Mouse (Mus musculus) forebrain, embryonic 15.5 days (tissue): ENCODE results near the gene D3Ertd254e. TPM values are rescaled to one million over a fixed set of nuclear protein-coding genes. Genes with fewer than 3 reads are reported as not detected.
"Not testable (repeated sequence)": the region's sequence is repeated elsewhere in the genome, so short reads cannot be mapped to it uniquely, and the experiment has no call there.

ENCODE experiments used
- ATAC-seq: fragments of 200-750 bp; cut with Nextera tagmentation; replicated peaks from 2 replicates; pipeline ENCODE4 v1.8.0; 2017; ENCODE audit warnings: mild to moderate bottlenecking, moderate TSS enrichment, moderate library complexity
- H3K27ac ChIP-seq: fragments of 300-500 bp; sonication (generic); replicated peaks from 2 replicates; pipeline ENCODE4 v1.5.1; 2015; ENCODE audit warnings: mild to moderate bottlenecking, inconsistent platforms
- H3K27me3 ChIP-seq: fragments of 300-500 bp; sonication (generic); 2 replicates; pipeline ENCODE4 v1.6.1; 2015; ENCODE audit warnings: inconsistent platforms
- H3K36me3 ChIP-seq: fragments of 300-500 bp; sonication (generic); 2 replicates; pipeline ENCODE4 v1.6.1; 2015; ENCODE audit warnings: mild to moderate bottlenecking, inconsistent platforms
- H3K4me1 ChIP-seq: fragments of 300-500 bp; sonication (generic); 2 replicates; pipeline ENCODE4 v1.6.1; 2015; ENCODE audit warnings: inconsistent platforms
- H3K4me2 ChIP-seq: fragments of 300-500 bp; sonication (generic); replicated peaks from 2 replicates; pipeline ENCODE4 v1.6.1; 2015; ENCODE audit warnings: mild to moderate bottlenecking, inconsistent platforms
- H3K4me3 ChIP-seq: fragments of 300-500 bp; sonication (generic); 2 replicates; pipeline ENCODE4 v1.5.1; 2015; ENCODE audit warnings: mild to moderate bottlenecking, inconsistent platforms
- H3K9ac ChIP-seq: fragments of 300-500 bp; sonication (generic); replicated peaks from 2 replicates; pipeline ENCODE4 v1.6.1; 2015; ENCODE audit warnings: mild to moderate bottlenecking, inconsistent platforms
- H3K9me3 ChIP-seq: fragments of 300-500 bp; sonication (generic); 2 replicates; pipeline ENCODE4 v1.6.1; 2016; ENCODE audit warnings: inconsistent platforms
- whole genome bisulfite sequencing: fragments of 180-500 bp; shearing (Covaris S2); methylation state at CpG from one replicate; pipeline ENCODE4 v1.1.7; 2015; ENCODE audit warnings: mixed read lengths; 5-methylcytosine and 5-hydroxymethylcytosine counted together
- polyA plus RNA-seq: library from polyadenylated mRNA; unstranded; fragments of >200 nt; fragmentation: Nextera tagmentation; extraction: Ambion mirVana; gene quantifications from 2 replicates; pipeline ENCODE4 v1.2.1, GENCODE M21; 2015

Gene D3Ertd254e
- polyA plus RNA-seq = 13.6 and 16.6 TPM in 2 replicates

DNA sequence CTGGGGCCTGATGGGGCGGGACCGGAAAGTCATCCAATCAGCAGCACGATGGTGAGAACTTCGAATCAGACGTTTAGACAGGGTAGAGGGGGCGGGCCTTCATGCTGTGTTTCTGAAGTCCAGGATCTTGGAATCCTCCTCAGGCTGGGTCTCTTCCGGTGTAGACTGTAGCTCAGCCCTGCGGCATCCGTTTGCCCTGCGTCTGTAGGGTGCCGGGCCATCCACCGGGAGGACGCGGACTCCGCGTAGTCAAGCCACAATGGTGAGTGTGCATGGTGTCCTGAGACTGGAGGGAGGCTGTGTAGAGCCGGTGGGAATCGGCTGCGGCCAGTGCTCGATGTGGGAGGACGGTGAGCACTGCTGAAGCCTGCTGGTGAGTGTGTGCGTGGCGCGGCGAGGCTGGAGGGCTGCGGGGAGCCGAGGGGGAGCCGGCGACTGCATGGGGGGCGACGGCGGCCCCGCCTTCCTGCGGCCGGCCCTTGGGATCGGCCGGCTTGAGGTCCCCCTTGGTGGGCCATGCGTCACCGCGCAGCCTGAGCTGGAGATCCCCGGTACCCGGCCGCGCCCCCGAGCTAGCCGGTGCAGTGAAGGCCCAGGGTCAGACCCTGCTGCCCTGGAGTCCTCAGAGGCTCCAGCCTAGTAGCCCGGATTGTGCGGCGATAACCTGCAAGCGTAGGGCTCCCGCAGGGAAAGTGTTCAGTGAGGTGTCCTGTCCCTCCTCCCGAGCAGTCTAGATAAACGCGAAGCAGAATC is at the start of gene D3Ertd254e:
Gene D3Ertd254e, plus strand, starts transcription at position 84 of the 753 bp plus-strand sequence.
- peak within 1 kb of the TSS; percentile 94 for H3K27ac ChIP-seq
- peaks cover 28% of the 10 kb centered on the region for H3K4me1 ChIP-seq
- WGBS = 0% methylated on average over 54 of the region's 54 CpGs
- peak within 1 kb of the TSS; percentile 91 for H3K9ac ChIP-seq
- H3K27me3 ChIP-seq = no peaks in the 10 kb centered on the region
- ATAC-seq = peak; percentile 100
- H3K4me3 ChIP-seq = peak within 1 kb of the TSS; percentile 92
- no peaks in the 10 kb centered on the region for H3K36me3 ChIP-seq
- no peaks in the 10 kb centered on the region for H3K9me3 ChIP-seq
- H3K4me2 ChIP-seq = peak within 1 kb of the TSS; percentile 58

- H3K4me2 ChIP-seq = no peak overlapping the region
- no peak overlapping the region for H3K27ac ChIP-seq
- H3K36me3 ChIP-seq = no peaks in the 10 kb centered on the region
- H3K4me3 ChIP-seq = no peak overlapping the region
- H3K4me1 ChIP-seq = no peaks in the 10 kb centered on the region
- WGBS = 72% methylated on average over 4 of the region's 4 CpGs
- no peaks in the 10 kb centered on the region for H3K9me3 ChIP-seq
- no peak for ATAC-seq
- H3K9ac ChIP-seq = no peak overlapping the region
- no peaks in the 10 kb centered on the region for H3K27me3 ChIP-seq
Measured at GRCm38 (mm10) chr3:36116076-36116475, 34.7 kb upstream of the D3Ertd254e start.

DNA sequence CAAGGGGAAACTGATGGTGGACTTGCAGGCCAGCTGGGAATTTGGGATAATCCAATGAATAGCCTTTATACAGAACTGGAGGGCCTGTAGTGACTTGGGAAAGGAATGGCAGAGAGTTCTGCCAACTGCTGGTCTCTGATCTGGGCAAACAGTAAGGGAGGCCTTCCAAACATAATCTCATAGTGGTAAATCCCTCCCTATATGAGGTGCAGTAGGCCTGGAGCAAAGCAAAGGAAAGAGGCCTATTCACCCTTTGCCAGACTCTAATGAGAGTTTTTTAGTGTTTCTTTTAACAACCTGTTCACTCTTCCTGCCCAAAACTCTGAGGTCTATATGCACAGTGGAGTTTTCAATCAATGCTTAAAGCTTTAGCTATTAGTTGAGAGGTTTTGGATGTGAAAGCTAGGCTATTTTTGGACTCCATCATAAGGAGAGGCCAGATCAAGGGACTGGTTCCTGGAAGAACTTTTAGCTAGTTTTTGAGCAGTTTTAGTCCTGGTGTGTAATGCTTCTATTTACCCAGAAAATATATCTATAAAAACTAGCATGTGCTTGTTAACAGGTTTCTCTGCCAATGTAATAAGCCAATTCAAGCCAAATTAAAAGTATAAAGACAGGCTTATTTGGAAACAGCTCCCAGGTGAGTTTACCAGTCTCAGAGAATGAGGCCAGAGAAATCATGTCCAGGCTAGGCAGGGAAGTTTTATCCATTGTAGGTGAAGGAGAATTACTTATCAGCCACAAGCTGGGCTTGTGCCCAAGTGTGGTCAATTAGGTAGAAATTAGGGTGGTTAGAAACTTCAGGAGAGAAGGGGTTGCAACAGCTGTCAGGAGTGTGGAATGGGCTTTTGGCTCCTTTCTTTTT is 30.9 kb upstream of the D3Ertd254e start:
- H3K4me2 ChIP-seq = no peak overlapping the region
- H3K9me3 ChIP-seq = 0 out of 2 replicates have a peak, but pooled peaks cover 5% of the 10 kb centered on the region
- no peaks in the 10 kb centered on the region for H3K36me3 ChIP-seq
- no peaks in the 10 kb centered on the region for H3K4me1 ChIP-seq
- no peak overlapping the region for H3K9ac ChIP-seq
- ATAC-seq = peak; percentile 84
- H3K27me3 ChIP-seq = no peaks in the 10 kb centered on the region
- H3K27ac ChIP-seq = peak overlapping the region; percentile 23; the same call in 1 of the 2 replicates
- no peak overlapping the region for H3K4me3 ChIP-seq

DNA sequence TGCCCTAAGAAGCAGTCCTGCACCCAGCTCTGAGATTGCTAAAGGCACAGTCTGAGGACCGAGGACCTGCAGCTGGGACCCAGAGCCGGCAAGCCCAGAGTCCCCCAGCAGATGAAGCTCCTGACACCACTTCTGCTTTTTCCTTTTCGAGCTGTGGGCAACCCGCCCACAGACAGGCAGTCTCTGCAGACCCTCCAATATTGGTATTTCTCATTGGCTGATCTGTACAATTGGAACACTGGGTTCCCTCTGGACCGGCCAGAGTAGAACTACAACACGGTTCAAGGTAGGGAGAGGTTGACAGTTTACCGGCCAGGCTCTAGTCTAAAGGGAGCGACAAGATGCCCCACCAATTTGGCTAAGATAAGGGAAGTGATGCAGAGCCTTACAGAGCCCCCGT is 24.6 kb upstream of the D3Ertd254e start:
- not testable (repeated sequence) for H3K9me3 ChIP-seq, H3K4me2 ChIP-seq, H3K4me1 ChIP-seq, H3K27ac ChIP-seq, H3K27me3 ChIP-seq, H3K36me3 ChIP-seq, H3K9ac ChIP-seq, ATAC-seq, H3K4me3 ChIP-seq
- WGBS = 92% methylated on average over 9 of the region's 9 CpGs

- H3K4me2 ChIP-seq = no peak overlapping the region
- H3K36me3 ChIP-seq = no peaks in the 10 kb centered on the region
- H3K9ac ChIP-seq = no peak overlapping the region
- H3K27ac ChIP-seq = no peak overlapping the region
- H3K27me3 ChIP-seq = no peaks in the 10 kb centered on the region
- no peaks in the 10 kb centered on the region for H3K9me3 ChIP-seq
- no peak for ATAC-seq
- H3K4me1 ChIP-seq = no peaks in the 10 kb centered on the region
- no peak overlapping the region for H3K4me3 ChIP-seq
Measured at GRCm38 (mm10) chr3:36136152-36136551, 14.7 kb upstream of the D3Ertd254e start.

GRCm38 (mm10) chr3:36137560-36137959 is 13.3 kb upstream of the D3Ertd254e start:
- no peak for ATAC-seq
- WGBS = 56% methylated on average over 2 of the region's 2 CpGs
- H3K4me2 ChIP-seq = no peak overlapping the region
- H3K9me3 ChIP-seq = no peaks in the 10 kb centered on the region
- no peak overlapping the region for H3K4me3 ChIP-seq
- no peak overlapping the region for H3K27ac ChIP-seq
- no peaks in the 10 kb centered on the region for H3K36me3 ChIP-seq
- H3K9ac ChIP-seq = no peak overlapping the region
- no peaks in the 10 kb centered on the region for H3K4me1 ChIP-seq
- no peaks in the 10 kb centered on the region for H3K27me3 ChIP-seq

- Histone ChIP-seq H3K36me3 (no peaks in the 10 kb centered on the region), H3K9ac (no peak overlapping the region), H3K4me3 (no peak overlapping the region), H3K27ac (no peak overlapping the region), H3K4me1 (no peaks in the 10 kb centered on the region), H3K4me2 (no peak overlapping the region), H3K9me3 (no peaks in the 10 kb centered on the region), H3K27me3 (no peaks in the 10 kb centered on the region)
- WGBS = 71% methylated on average over 1 of the region's 1 CpGs
- no peak for ATAC-seq
Measured at GRCm38 (mm10) chr3:36138171-36138660, 12.6 kb upstream of the D3Ertd254e start.

- no peak overlapping the region for H3K4me2 ChIP-seq
- H3K36me3 ChIP-seq = no peaks in the 10 kb centered on the region
- H3K9ac ChIP-seq = no peak overlapping the region
- no peaks in the 10 kb centered on the region for H3K9me3 ChIP-seq
- H3K27me3 ChIP-seq = no peaks in the 10 kb centered on the region
- no peak overlapping the region for H3K27ac ChIP-seq
- H3K4me3 ChIP-seq = no peak overlapping the region
- H3K4me1 ChIP-seq = no peaks in the 10 kb centered on the region
- ATAC-seq = no peak
Measured at GRCm38 (mm10) chr3:36138996-36139395, 11.8 kb upstream of the D3Ertd254e start.

GRCm38 (mm10) chr3:36150537-36150933 is 282 bp upstream of the D3Ertd254e start:
- Histone ChIP-seq H3K9ac (no peak overlapping the region), H3K4me1 (peaks cover 28% of the 10 kb centered on the region), H3K27me3 (no peaks in the 10 kb centered on the region), H3K36me3 (no peaks in the 10 kb centered on the region), H3K9me3 (no peaks in the 10 kb centered on the region), H3K4me2 (peak overlapping the region; percentile 58), H3K4me3 (peak overlapping the region; percentile 92), H3K27ac (peak overlapping the region; percentile 94)
- no peak for ATAC-seq
- 3% methylated on average over 1 of the region's 1 CpGs for WGBS

DNA sequence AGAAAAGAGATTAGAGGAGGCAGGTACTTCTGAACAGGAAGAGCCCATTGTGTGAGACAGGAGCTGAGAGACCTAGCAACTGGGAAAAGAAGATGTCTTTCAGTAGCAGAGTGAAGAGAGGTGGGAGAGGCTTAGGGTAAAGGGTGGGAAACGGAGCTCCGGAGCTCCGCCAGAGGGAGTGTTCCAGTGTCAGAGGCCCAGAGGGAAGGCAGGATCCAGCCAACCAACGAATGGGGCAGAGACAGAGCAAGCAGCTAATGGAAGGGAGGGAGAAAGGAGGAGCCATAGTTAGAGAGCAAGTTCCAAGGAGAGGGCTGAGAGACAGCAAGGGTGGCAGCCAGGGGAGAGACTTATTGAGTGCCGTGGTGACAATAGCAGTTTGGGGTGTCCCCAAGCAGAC is 4.5 kb downstream of the D3Ertd254e start:
- Histone ChIP-seq H3K27ac (no peak overlapping the region), H3K27me3 (no peaks in the 10 kb centered on the region), H3K4me1 (peaks cover 28% of the 10 kb centered on the region), H3K9ac (no peak overlapping the region), H3K4me2 (no peak overlapping the region), H3K9me3 (no peaks in the 10 kb centered on the region), H3K36me3 (peaks cover 10% of the 10 kb centered on the region), H3K4me3 (no peak overlapping the region)
- ATAC-seq = no peak
- 22% methylated on average over 5 of the region's 5 CpGs for WGBS

DNA sequence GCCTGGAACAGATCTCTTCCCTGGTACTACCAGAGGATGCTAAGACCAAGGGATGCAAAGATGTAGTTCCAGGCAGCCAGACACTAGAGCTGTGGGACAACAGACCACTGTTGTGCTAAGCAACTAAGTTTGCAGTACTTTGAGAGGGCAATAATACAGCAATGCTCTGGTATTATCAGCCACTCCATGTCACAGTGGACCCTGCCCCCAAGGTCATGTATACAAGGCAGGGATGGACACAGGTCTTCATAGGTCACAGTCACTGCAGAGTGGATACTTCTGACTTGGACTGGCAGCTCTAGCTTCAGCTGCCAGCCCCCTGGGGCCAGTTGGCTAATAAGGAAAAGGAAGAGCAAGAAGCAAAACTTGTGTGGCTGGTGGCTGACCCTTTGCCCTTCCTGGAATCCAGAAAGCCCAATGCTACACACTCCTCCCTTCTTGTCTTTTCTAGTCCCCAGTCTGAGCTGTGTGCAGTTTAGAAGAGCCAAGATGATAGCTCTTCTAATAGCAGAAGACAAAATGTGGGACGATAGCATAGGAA is 19.9 kb downstream of the D3Ertd254e start:
- Histone ChIP-seq H3K27me3 (no peaks in the 10 kb centered on the region), H3K4me1 (no peaks in the 10 kb centered on the region), H3K4me2 (no peak overlapping the region), H3K4me3 (no peak overlapping the region), H3K27ac (no peak overlapping the region), H3K36me3 (peaks cover 33% of the 10 kb centered on the region), H3K9ac (no peak overlapping the region), H3K9me3 (no peaks in the 10 kb centered on the region)
- no peak for ATAC-seq
- 97% methylated on average over 1 of the region's 1 CpGs for WGBS

DNA sequence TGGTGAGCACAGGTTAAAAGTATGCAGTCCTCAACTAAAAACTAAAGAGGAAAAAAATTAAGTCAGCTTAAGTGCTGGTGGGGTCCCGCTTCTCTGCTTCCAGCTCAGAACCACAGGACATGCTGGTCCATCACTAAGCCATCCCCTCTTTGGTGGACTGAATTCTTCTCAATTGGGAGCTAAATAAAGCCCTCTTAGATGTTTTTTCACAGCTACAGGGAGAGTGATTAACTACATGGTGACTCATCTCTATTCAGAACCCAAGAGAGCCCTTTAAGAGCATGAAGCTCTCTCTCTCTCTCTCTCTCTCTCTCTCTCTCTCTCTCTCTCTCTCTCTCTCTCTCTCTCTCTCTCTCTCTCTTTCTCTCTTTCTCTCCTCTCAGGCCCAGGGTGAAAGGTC is 20.5 kb downstream of the D3Ertd254e start:
- H3K4me3 ChIP-seq = no peak overlapping the region
- no peaks in the 10 kb centered on the region for H3K9me3 ChIP-seq
- ATAC-seq = no peak
- no peaks in the 10 kb centered on the region for H3K27me3 ChIP-seq
- no peak overlapping the region for H3K27ac ChIP-seq
- H3K9ac ChIP-seq = no peak overlapping the region
- WGBS = 91% methylated on average over 1 of the region's 1 CpGs
- H3K4me2 ChIP-seq = no peak overlapping the region
- H3K36me3 ChIP-seq = peaks cover 27% of the 10 kb centered on the region
- H3K4me1 ChIP-seq = no peaks in the 10 kb centered on the region
